8 mouse cellular contexts compared by ENCODE assay signal in genomic region chr4:126300916-126301583, GRCm38 (mm10). TPM values are rescaled to one million over a fixed set of nuclear protein-coding genes. Genes with fewer than 3 reads are reported as not detected.
DNase-seq lines count a peak whose midpoint lies in the region; ATAC-seq and TF ChIP-seq lines count a peak whose summit lies in the region.

No protein-coding gene starts in this region.

- ATAC-seq in heart, embryonic 15.5 days (replicated peaks; ENCODE audit: insufficient number of reproducible peaks, insufficient read depth, low FRiP score, low read depth) = no peak
- no peak for ATAC-seq in heart, postnatal 0 days (ENCODE audit: insufficient read depth, low read depth)
- ATAC-seq in midbrain, embryonic 11.5 days (ENCODE audit: low FRiP score) = no peak

- peaks cover 31% of the 10 kb centered on the region for H3K4me1 ChIP-seq in heart, embryonic 15.5 days (replicated peaks)
- H3K4me1 ChIP-seq in heart, postnatal 0 days (ENCODE audit: control insufficient read depth, insufficient read depth) = peaks cover 5% of the 10 kb centered on the region
- H3K4me1 ChIP-seq in midbrain, embryonic 11.5 days (ENCODE audit: control insufficient read depth, insufficient read depth, low read length) = peaks cover 12% of the 10 kb centered on the region; the same call in 1 of the 2 replicates

- no peak for TF ChIP-seq EP300 in heart, postnatal 0 days (IDR thresholded peaks at IDR 0.05; ENCODE audit: low read depth)

- WGBS in heart, embryonic 15.5 days = under 1% methylated on average over 50 of the region's 50 CpGs
- under 1% methylated on average over 37 of the region's 50 CpGs for WGBS in heart, postnatal 0 days
- 1% methylated on average over 49 of the region's 50 CpGs for WGBS in midbrain, embryonic 11.5 days

- H3K36me3 ChIP-seq in heart, embryonic 15.5 days = no peaks in the 10 kb centered on the region
- H3K36me3 ChIP-seq in heart, postnatal 0 days (replicated peaks; ENCODE audit: control insufficient read depth, insufficient read depth, low read length) = no peaks in the 10 kb centered on the region
- H3K36me3 ChIP-seq in midbrain, embryonic 11.5 days (ENCODE audit: control insufficient read depth, insufficient read depth, low read length) = no peaks in the 10 kb centered on the region

- no peaks in the 10 kb centered on the region for H3K9me3 ChIP-seq in heart, embryonic 15.5 days (replicated peaks)
- no peaks in the 10 kb centered on the region for H3K9me3 ChIP-seq in heart, postnatal 0 days (replicated peaks; ENCODE audit: control insufficient read depth, low read length)
- peaks cover 2% of the 10 kb centered on the region; the same call in 1 of the 2 replicates for H3K9me3 ChIP-seq in midbrain, embryonic 11.5 days (ENCODE audit: control insufficient read depth, low read length)

- H3K9ac ChIP-seq in heart, embryonic 15.5 days = no peak overlapping the region
- H3K9ac ChIP-seq in heart, postnatal 0 days (replicated peaks; ENCODE audit: low read depth, low read length) = no peak overlapping the region
- no peak overlapping the region for H3K9ac ChIP-seq in midbrain, embryonic 11.5 days (ENCODE audit: low read length)

- peak overlapping the region; percentile 59 for H3K4me2 ChIP-seq in heart, embryonic 15.5 days
- H3K4me2 ChIP-seq in heart, postnatal 0 days (ENCODE audit: low read depth, low read length) = peak overlapping the region; percentile 49
- H3K4me2 ChIP-seq in midbrain, embryonic 11.5 days = peak overlapping the region; percentile 21; the same call in 1 of the 2 replicates

- no peak for DNase-seq in heart, adult 18-20 months
- peak; percentile 91 for DNase-seq in NIH3T3 (ENCODE audit: low read depth)
- DNase-seq in heart, postnatal 0 days (ENCODE audit: low spot score) = no peak
- no peak for DNase-seq in midbrain, embryonic 11.5 days (ENCODE audit: low spot score, missing footprints)
- DNase-seq in testis, postnatal 10 days (ENCODE audit: low spot score) = no peak
- no peak for DNase-seq in layer of hippocampus, adult 11-12 months (ENCODE audit: low spot score)
- DNase-seq in T-cell, adult 2 months (ENCODE audit: low spot score) = no peak

- H3K27me3 ChIP-seq in heart, embryonic 15.5 days = peaks cover 65% of the 10 kb centered on the region
- H3K27me3 ChIP-seq in heart, postnatal 0 days (ENCODE audit: control insufficient read depth, insufficient read depth, low read length) = peaks cover 54% of the 10 kb centered on the region
- H3K27me3 ChIP-seq in midbrain, embryonic 11.5 days (ENCODE audit: control insufficient read depth, insufficient read depth, low read length) = peaks cover 64% of the 10 kb centered on the region

- TF ChIP-seq CTCF in heart, postnatal 0 days (IDR thresholded peaks at IDR 0.05; ENCODE audit: low read depth) = no peak

- H3K27ac ChIP-seq in heart, embryonic 15.5 days = peak overlapping the region; percentile 10; the same call in 1 of the 2 replicates
- H3K27ac ChIP-seq in heart, postnatal 0 days (ENCODE audit: low read depth) = no peak overlapping the region
- no peak overlapping the region for H3K27ac ChIP-seq in midbrain, embryonic 11.5 days (ENCODE audit: low read depth, low read length)

- peak overlapping the region; percentile 32 for H3K4me3 ChIP-seq in heart, embryonic 15.5 days
- H3K4me3 ChIP-seq in heart, postnatal 0 days (ENCODE audit: low read depth, low read length) = peak overlapping the region; percentile 30
- H3K4me3 ChIP-seq in midbrain, embryonic 11.5 days (ENCODE audit: low read depth, low read length) = peak overlapping the region; percentile 10

RNA-seq across cellular contexts. Expression of gene Col8a2, which starts 14.5 kb away (rescaled TPM):
- polyA plus RNA-seq in heart, embryonic 15.5 days (2015; fragmentation: Nextera tagmentation; extraction: Ambion mirVana) = 5.2 and 10.9 TPM in 2 replicates
- under 1 TPM; 0.52 to 0.95 TPM for total RNA-seq in heart, adult 18-20 months (2021)
- 3.8 and 4.3 TPM in 2 replicates for total RNA-seq in heart, postnatal 0 days (2014; rRNA removed; ENCODE audit: low replicate concordance)
- 0.71 and 1.1 TPM in 2 replicates for polyA plus RNA-seq in heart, postnatal 0 days (2015; fragmentation: Nextera tagmentation; extraction: Ambion mirVana)
- 9.1 and 9.5 TPM in 2 replicates for polyA plus RNA-seq in midbrain, embryonic 11.5 days (2014; fragmentation: Nextera tagmentation; extraction: Ambion mirVana)

RNA-seq across cellular contexts. Expression of gene Adprhl2, which starts 20.5 kb away (rescaled TPM):
- 30.4 and 44.9 TPM in 2 replicates for polyA plus RNA-seq in heart, embryonic 15.5 days (2015; fragmentation: Nextera tagmentation; extraction: Ambion mirVana)
- total RNA-seq in heart, adult 18-20 months (2021) = 10 to 100 TPM; 10.4 to 12.4 TPM
- total RNA-seq in heart, postnatal 0 days (2014; rRNA removed; ENCODE audit: low replicate concordance) = 26.8 and 30.2 TPM in 2 replicates
- 23.2 and 26.1 TPM in 2 replicates for polyA plus RNA-seq in heart, postnatal 0 days (2015; fragmentation: Nextera tagmentation; extraction: Ambion mirVana)
- polyA plus RNA-seq in midbrain, embryonic 11.5 days (2014; fragmentation: Nextera tagmentation; extraction: Ambion mirVana) = 36.4 and 45.0 TPM in 2 replicates

RNA-seq across cellular contexts. Expression of gene Tekt2, which starts 24.4 kb away (rescaled TPM):
- 1.1 and 2.4 TPM in 2 replicates for polyA plus RNA-seq in heart, embryonic 15.5 days (2015; fragmentation: Nextera tagmentation; extraction: Ambion mirVana)
- under 1 TPM; 0.32 to 0.44 TPM for total RNA-seq in heart, adult 18-20 months (2021)
- not detected in 2 replicates for total RNA-seq in heart, postnatal 0 days (2014; rRNA removed; ENCODE audit: low replicate concordance)
- polyA plus RNA-seq in heart, postnatal 0 days (2015; fragmentation: Nextera tagmentation; extraction: Ambion mirVana) = 0.27 and 0.88 TPM in 2 replicates
- polyA plus RNA-seq in midbrain, embryonic 11.5 days (2014; fragmentation: Nextera tagmentation; extraction: Ambion mirVana) = 1.8 and 2.2 TPM in 2 replicates

RNA-seq across cellular contexts. Expression of gene Trappc3, which starts 38.9 kb away (rescaled TPM):
- 73.1 and 77.6 TPM in 2 replicates for polyA plus RNA-seq in heart, embryonic 15.5 days (2015; fragmentation: Nextera tagmentation; extraction: Ambion mirVana)
- 10 to 100 TPM; 46.2 to 56.9 TPM for total RNA-seq in heart, adult 18-20 months (2021)
- 46.4 and 63.1 TPM in 2 replicates for total RNA-seq in heart, postnatal 0 days (2014; rRNA removed; ENCODE audit: low replicate concordance)
- polyA plus RNA-seq in heart, postnatal 0 days (2015; fragmentation: Nextera tagmentation; extraction: Ambion mirVana) = 80.3 and 86.7 TPM in 2 replicates
- polyA plus RNA-seq in midbrain, embryonic 11.5 days (2014; fragmentation: Nextera tagmentation; extraction: Ambion mirVana) = 37.1 and 38.9 TPM in 2 replicates

RNA-seq across cellular contexts. Expression of gene Map7d1, which starts 44.9 kb away (rescaled TPM):
- polyA plus RNA-seq in heart, embryonic 15.5 days (2015; fragmentation: Nextera tagmentation; extraction: Ambion mirVana) = 39.4 and 50.7 TPM in 2 replicates
- total RNA-seq in heart, adult 18-20 months (2021) = 100 to 1,000 TPM; 240 to 249 TPM
- 75.0 and 90.1 TPM in 2 replicates for total RNA-seq in heart, postnatal 0 days (2014; rRNA removed; ENCODE audit: low replicate concordance)
- polyA plus RNA-seq in heart, postnatal 0 days (2015; fragmentation: Nextera tagmentation; extraction: Ambion mirVana) = 35.2 and 37.5 TPM in 2 replicates
- 61.8 and 68.7 TPM in 2 replicates for polyA plus RNA-seq in midbrain, embryonic 11.5 days (2014; fragmentation: Nextera tagmentation; extraction: Ambion mirVana)
